Mouse (Mus musculus): ENCODE measurements around the gene Crygb. TPM values are rescaled to one million over a fixed set of nuclear protein-coding genes. Genes with fewer than 3 reads are reported as not detected.

The Crygb gene
- polyA plus RNA-seq, 1 experiment from 2014 or later = 0.94 TPM

GRCm38 (mm10) chr1:65032641-65033040 lies 49.4 kb downstream of the Crygb start, which contains the start of gene Akr1cl:
TSS of gene Akr1cl (minus strand) at chr1:65032759.
- Histone ChIP-seq H3K36me3 (no peaks in the 10 kb centered on the region), H3K27me3 (no peaks in the 10 kb centered on the region), H3K4me3 (no peak within 1 kb of the TSS), H3K9ac (no peak within 1 kb of the TSS), H3K4me2 (no peak within 1 kb of the TSS), H3K4me1 (0 out of 2 replicates have a peak, but pooled peaks cover 5% of the 10 kb centered on the region), H3K27ac (no peak within 1 kb of the TSS), H3K9me3 (no peaks in the 10 kb centered on the region)
- no peak for ATAC-seq (ENCODE audit: insufficient number of reproducible peaks, insufficient read depth, low FRiP score, low TSS enrichment, low read depth)

Other genes starting within 250 kb of the Crygb start
- 8.6 and 8.7 TPM in 2 replicates for gene Plekhm3, start 125.5 kb downstream of the Crygb start, polyA plus RNA-seq (2015; fragmentation: Nextera tagmentation; extraction: Ambion mirVana)
- gene Akr1cl, start 49.5 kb downstream of the Crygb start, polyA plus RNA-seq (2015; fragmentation: Nextera tagmentation; extraction: Ambion mirVana) = 0.29 TPM in 1 of 2 replicates, not detected in the other
- not detected in 2 replicates for gene Cryge, start 31.1 kb downstream of the Crygb start, polyA plus RNA-seq (2015; fragmentation: Nextera tagmentation; extraction: Ambion mirVana)
- not detected in 2 replicates for gene Crygd, start 18.8 kb downstream of the Crygb start, polyA plus RNA-seq (2015; fragmentation: Nextera tagmentation; extraction: Ambion mirVana)
- gene Crygc, start 8.6 kb downstream of the Crygb start, polyA plus RNA-seq (2015; fragmentation: Nextera tagmentation; extraction: Ambion mirVana) = not detected in 2 replicates
- not detected in 2 replicates for gene Cryga, start 21.1 kb upstream of the Crygb start, polyA plus RNA-seq (2015; fragmentation: Nextera tagmentation; extraction: Ambion mirVana)
- gene Gm28845, start 37.3 kb upstream of the Crygb start, polyA plus RNA-seq (2015; fragmentation: Nextera tagmentation; extraction: Ambion mirVana) = not detected in 2 replicates
- 0.15 and 0.80 TPM in 2 replicates for gene D630023F18Rik, start 40.9 kb upstream of the Crygb start, polyA plus RNA-seq (2015; fragmentation: Nextera tagmentation; extraction: Ambion mirVana)
- 148 and 152 TPM in 2 replicates for gene Idh1, start 104.2 kb upstream of the Crygb start, polyA plus RNA-seq (2015; fragmentation: Nextera tagmentation; extraction: Ambion mirVana)
- gene Pikfyve, start 104.4 kb upstream of the Crygb start, polyA plus RNA-seq (2015; fragmentation: Nextera tagmentation; extraction: Ambion mirVana) = 11.2 and 12.0 TPM in 2 replicates
- 0.27 and 0.48 TPM in 2 replicates for gene Pth2r, start 199.8 kb upstream of the Crygb start, polyA plus RNA-seq (2015; fragmentation: Nextera tagmentation; extraction: Ambion mirVana)

Measured in embryonic facial prominence, embryonic 13.5 days (tissue).